Mouse (Mus musculus) embryo, embryonic 11 days (tissue): ENCODE results near the gene Ptpn3.

Experiments used
- DNase-seq: peaks from one replicate; pipeline ENCODE4 v3.0.0-alpha.2; 2015

Ptpn3 gene

DNA sequence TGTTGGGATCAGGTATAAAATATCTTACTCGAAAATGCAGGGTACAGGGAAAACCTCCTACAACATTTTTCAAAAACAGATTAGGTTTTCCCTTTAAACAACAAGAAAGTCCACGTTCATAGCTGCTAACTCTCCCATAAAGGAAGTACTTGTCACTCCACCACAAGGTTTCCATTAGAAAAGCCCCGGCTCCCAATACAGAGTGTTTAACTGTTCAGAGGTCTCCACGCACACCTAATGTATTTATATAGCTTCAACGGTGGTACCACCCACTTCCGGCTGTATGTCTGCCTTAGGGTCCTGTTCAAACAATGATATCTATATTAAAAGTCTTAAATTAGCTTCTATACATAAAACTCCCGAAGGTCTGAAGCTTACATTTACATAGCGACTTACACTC, 39.2 kb downstream of the Ptpn3 start:
- DNase-seq, result no peak

- DNase-seq, result peak; percentile 47
Observed at GRCm38 (mm10) chr4:57261813-57262212, 39.8 kb downstream of the Ptpn3 start.

DNA sequence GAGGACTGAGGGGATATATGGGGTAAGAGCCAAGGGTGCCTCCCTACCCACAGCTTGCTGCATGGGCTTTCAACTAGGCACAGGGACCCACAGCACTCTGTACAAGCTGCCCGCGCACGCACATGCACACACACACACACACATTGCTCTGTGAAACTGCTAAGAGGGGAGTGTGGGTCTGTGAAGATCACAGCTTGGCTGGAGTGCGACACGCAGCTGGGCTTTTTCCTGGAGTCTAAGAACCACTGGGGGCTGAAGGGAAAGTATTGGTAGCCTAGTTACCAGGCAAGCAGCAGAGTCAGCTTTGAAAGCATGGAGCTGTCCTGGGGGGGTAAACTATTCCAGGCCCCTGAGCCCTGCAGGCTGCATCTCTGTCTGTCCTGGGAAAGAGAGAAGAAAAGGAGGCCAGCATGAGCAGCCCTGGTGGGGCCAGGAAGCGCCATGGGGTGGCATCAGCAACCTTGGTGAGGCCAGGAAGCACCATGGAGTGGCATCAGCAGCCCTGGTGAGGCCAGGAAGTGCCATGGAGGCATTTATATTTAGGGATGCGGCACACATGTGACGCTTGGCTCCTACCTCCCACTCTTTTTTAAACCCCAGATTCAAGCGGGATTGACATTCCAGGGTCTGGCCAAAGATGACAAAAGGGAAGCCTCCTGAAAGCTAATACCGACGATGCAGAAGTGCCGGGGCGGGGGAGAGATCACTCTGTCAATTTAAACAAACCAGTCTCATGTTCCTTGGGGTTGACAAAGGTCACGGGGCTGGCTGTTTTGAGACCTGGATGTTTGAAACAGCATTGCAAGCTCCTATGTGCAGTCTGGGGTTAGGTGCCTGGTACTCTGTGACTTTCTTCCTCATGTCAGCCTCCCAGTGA, 43.2 kb downstream of the Ptpn3 start:
- DNase-seq, result peak; percentile 62

DNA sequence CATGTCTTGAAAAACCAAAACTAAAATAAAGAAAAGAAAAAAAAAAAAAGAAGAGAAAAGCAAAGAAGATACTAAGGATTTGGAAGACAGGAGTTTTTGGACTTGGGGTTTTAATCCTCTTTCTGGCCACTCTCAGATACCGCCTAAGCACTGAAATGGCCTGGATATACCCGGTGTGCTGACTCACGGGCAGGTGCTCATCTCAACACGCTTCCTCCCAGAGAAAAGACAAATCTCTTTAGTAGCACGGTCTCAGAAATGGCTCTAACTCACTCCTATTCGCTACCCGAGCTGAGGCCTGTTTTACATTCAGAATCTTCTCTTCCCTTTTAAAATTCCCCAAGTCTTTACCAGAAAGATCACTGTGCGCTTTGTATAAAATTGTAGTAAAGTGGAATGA, 44.2 kb downstream of the Ptpn3 start:
- DNase-seq, result no peak

DNA sequence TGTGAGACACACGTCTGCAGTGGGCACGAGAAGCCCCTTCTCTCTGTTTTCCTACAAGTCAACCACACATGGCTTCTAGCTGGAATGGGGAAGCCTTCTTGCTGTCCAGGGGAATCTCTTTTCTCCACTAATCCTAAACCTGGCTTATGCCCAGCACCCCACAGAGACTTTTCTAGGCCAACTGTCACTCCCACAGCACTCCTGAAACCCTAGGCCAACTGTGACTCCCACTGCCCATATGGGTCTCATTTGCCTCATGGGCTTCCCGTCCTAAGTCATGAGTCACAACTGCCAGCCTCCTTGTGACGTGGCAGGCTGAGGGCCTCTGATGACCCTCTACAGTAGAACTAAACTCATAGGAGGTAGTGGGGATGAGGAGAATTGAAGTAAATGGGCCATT, 44.9 kb downstream of the Ptpn3 start:
- DNase-seq, result no peak

- DNase-seq, result no peak
Observed at GRCm38 (mm10) chr4:57254412-57254811, 47.2 kb downstream of the Ptpn3 start.

GRCm38 (mm10) chr4:57250636-57251035, 51.0 kb downstream of the Ptpn3 start:
- peak; percentile 53 for DNase-seq

DNA sequence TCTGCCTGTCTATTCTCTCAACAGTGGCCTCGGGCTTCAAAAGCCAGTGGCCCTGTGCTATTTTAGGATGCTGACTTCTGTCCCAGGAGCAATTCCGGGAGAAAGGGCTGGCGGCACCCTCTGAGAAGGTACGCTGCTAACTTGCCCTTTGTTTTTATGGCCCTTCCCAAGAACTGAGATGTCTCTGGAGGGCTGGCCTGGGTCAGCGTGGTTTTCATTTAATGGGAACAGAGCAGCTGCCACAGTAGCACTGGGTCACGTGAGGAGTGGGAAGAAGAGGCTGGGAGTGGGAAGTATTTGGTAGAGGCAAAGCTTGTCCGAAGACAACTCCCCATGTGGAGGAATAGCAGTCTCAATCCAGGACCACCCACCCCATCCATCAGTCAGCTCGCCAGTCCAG, 52.5 kb downstream of the Ptpn3 start:
- DNase-seq, result peak; percentile 49

DNA sequence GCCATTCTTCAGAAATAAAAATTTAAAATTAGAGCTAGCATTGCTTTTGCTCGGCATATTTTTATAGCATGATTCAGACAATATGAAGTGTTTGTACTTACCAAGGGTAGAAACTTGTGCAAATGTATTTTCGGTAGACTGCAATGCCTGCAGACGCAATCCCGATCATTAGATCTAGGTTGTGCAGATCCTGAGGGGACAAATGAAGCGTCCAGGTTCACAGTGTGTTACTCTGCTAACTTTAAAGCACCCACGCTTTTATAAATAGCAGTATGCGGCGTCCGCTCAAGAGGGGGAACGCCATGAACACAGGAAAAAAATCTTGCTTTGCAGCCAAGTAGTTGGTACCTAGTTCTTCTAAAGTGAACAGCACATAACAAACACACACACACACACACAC, 56.8 kb downstream of the Ptpn3 start:
- DNase-seq, result no peak

DNA sequence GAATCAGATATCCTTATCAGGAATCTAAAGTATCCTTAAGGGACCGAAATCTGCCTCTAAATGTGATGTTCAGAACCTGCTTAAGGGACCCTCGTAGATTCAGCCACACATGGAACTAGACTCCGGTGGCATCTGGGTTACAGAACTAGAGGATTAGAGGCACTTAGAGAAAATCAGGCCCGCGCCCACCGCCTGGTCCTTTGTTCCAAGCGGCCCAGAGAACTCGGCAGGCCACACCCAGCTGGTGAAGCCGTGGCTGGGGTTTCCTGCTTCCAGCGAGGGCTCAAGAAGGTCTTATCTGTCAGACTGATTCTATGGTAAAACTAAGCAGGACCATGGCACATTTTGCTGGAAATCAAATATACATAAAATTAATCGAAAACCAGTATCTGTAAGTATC, 58.3 kb downstream of the Ptpn3 start:
- DNase-seq, result peak; percentile 41

- no peak for DNase-seq
Observed at GRCm38 (mm10) chr4:57240934-57241333, 60.7 kb downstream of the Ptpn3 start.

GRCm38 (mm10) chr4:57240100-57240499, 61.5 kb downstream of the Ptpn3 start:
- DNase-seq, result no peak

GRCm38 (mm10) chr4:57239112-57239511, 62.5 kb downstream of the Ptpn3 start:
- DNase-seq, result no peak

DNA sequence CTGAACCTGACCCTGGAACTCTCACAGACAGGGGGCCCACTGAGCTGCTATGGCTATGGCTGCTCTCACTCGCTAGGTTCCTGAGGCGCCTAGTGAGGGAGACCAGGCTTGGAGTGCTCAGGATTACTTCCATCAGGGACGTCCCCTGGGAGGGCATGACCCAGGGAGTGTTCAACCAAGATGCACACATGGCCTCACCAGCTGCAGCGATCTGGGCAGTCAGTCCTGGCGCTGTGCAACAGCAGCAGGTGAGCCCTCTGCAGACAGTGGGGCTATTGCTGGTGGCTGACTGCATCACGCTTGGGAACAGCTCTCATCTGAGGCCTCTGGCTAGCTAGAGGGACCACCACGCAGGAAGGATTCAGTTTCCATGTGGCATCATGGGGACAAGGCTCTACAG, 63.5 kb downstream of the Ptpn3 start:
- no peak for DNase-seq

DNA sequence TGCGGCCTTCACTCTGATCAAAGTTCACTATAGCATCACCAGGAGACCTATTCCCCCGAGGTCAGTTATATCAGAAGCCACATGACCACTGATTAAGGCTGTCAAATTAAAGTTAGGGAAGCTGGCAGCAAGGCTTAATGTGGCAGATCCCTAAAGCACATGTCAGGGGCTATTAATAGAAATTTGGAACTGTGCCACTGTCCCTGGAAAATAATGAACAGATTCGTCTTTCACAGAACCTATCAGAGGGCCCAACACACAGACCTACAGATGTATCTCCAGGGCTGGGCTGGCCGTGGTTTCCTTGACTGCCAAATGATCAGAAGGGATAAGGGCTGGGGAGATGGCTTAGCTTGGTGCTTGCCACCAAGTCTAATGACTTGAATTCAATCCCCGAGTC, 65.1 kb downstream of the Ptpn3 start:
- DNase-seq, result no peak

DNA sequence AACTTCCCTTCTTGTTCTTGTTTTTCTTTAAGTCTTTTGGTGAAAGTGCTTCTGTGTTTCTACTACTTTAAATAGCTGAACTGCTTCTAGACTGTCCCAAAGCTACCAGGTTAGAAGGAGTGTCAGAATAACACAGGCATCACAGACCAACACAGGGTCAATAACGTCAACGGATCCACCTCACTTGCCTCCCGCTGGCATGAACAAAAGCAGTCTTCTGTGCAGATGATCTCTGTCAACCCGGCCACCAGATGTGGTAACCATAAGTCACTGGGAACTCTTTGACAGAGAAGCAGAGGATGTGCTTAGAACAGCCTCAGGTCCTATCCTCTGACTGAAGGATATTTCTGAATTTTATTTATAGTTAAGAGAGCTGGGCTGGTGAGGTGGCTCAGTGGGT, 65.9 kb downstream of the Ptpn3 start:
- DNase-seq, result no peak

- DNase-seq, result no peak
Observed at GRCm38 (mm10) chr4:57234348-57234747, 67.3 kb downstream of the Ptpn3 start.

DNA sequence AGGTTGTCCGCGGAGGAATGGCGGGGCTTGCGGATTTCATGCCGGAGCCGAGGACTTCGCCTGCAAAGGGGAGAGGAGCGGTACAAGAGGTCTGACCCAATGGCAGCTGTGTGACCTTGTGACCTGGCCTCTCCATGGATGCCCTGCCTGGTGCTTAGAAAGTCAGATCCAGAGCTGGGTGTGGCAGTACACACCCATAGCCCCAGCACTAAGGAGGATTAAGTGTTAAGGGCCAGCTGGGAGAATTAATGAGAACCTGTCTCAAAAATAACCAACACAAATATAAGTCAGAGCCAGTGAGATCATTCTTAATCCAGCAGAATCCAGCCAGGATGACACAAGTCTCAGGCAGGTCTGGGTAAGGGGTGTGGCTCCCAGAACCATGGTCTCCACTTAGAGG, 69.2 kb downstream of the Ptpn3 start:
- no peak for DNase-seq

DNA sequence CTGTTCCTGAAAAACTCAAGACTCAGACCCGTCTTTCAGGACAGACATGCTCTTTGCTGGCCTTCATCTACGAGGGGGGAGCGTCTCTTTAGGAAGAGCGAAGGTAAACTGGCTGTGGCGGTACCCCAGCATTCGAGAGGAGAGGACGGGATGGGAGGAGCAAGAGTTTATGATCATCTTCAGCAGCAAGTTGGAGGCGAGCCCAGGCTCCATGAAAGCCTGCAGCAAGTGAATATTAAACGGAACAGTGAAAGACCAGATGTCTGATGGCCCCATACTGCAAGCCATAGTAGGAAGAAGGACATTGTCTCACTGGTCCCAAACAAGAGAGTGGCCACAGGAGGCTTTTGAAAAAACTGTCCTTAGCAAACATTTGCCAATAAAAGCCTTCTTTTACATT, 70.3 kb downstream of the Ptpn3 start:
- no peak for DNase-seq

GRCm38 (mm10) chr4:57230341-57230740, 71.3 kb downstream of the Ptpn3 start:
- DNase-seq, result no peak

DNA sequence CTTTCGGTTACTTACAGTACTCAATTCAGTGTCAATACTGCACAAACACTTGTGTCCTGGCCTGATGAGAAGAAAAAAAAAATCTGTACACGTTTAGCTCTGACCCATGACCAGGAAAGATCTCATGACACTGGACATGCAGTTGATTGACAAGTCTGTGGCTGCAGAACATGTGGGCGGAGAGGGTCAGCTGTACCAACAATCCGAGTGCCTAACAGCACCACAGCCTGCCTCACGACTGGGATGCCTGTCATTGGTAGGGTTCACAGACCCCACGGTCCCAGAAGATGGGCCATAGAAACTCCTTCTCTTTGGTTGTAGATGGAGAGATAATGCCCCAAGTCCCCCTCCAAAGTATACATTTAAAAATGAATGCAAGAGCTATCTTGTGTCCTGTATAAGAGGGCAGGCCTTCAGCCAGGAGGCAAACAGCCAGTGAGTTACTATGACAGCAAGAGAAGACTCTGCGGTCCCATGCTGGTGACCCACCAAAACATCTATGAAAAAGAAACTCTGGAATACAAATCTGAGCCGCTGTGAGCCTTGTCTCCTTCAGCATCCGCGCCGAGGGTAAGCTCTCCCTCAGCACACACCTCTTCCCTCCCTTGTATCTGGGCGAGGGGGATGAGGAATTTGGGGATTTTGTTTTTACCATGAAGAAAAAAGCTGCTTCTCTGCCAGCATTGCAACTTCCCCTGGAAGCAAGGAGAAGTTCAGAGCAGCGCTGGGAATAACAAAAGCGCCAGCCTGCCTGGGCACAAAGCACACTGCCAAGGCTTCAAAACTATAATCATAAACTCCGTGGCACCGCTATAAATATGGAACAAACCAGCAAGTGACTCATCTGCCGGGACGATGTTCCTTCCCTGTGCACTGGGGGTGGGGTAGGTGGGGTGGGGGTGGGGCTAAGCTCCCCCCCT, 72.8 kb downstream of the Ptpn3 start:
- DNase-seq, result no peak

GRCm38 (mm10) chr4:57224776-57225175, 76.9 kb downstream of the Ptpn3 start:
- DNase-seq, result no peak

DNA sequence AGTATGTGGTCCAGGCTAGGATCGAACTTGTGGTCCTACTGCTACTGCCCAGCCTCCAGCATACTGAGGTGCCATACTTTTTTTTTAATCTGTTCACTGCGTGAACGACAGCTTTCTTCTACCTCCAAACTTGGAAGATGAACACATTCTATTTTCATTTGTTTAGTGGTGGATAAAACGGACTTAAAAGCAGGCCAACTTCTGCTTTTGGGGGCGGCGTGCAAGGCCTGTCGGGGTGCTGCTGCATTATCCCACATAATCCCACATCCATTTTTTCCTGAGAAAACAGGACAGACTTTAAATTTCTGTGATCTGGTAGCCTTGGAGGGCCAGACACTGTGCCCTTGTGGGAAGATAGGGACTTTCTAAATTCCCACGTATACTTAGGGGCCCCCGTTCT, 83.9 kb downstream of the Ptpn3 start:
- no peak for DNase-seq

DNA sequence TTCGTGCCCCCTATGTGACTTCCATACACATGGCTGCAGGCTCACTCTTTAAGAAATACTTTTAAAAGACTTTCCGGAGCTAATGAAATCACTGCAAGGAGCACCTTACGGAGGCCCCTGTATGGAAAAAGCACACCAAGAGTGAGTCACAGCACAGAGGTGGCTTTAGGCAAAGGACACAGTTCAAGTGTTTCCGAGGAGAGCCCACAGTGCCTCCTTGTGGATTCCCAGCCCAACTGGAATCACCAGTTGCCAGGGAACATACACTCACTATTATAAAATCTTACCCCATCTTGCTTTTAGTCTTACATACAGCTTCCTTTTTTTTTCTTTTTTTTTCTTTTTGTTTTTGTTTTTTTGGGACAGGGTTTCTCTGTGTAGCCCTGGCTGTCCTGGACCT, 85.1 kb downstream of the Ptpn3 start:
- DNase-seq, result peak; percentile 22
